In genomic region chr10:39542535-39543257, GRCm38 (mm10) we compare ENCODE assay signal across 8 mouse cellular contexts.
DNase-seq lines count a peak whose midpoint lies in the region; ATAC-seq and TF ChIP-seq lines count a peak whose summit lies in the region.

No protein-coding gene starts in this region.

- peak; percentile 35 for ATAC-seq in limb, embryonic 14.5 days (ENCODE audit: low FRiP score, low read depth)
- ATAC-seq in activated CD4-positive, CD25-positive, alpha-beta regulatory T cell, adult 4 months, result no peak

- 79% methylated on average over 15 of the region's 15 CpGs for WGBS in embryonic facial prominence, embryonic 10.5 days
- WGBS in limb, embryonic 14.5 days, result 54% methylated on average over 15 of the region's 15 CpGs

- H3K27me3 ChIP-seq in embryonic facial prominence, embryonic 10.5 days (replicated peaks; ENCODE audit: low read depth, poor library complexity, severe bottlenecking), result no peaks in the 10 kb centered on the region
- H3K27me3 ChIP-seq in limb, embryonic 14.5 days (ENCODE audit: control insufficient read depth, insufficient read depth, low read length), result no peaks in the 10 kb centered on the region

- no peak overlapping the region for H3K9ac ChIP-seq in limb, embryonic 14.5 days (ENCODE audit: low read depth, low read length, severe bottlenecking)

- TF ChIP-seq POLR2A in limb, embryonic 14.5 days (IDR thresholded peaks at IDR 0.05; ENCODE audit: borderline replicate concordance, extremely low read depth, insufficient read depth, insufficient read length), result no peak

- H3K4me3 ChIP-seq in layer of hippocampus, adult 2 months, result no peak overlapping the region
- H3K4me3 ChIP-seq in embryonic facial prominence, embryonic 10.5 days, result no peak overlapping the region
- no peak overlapping the region for H3K4me3 ChIP-seq in limb, embryonic 14.5 days (replicated peaks; ENCODE audit: low read length)

- H3K27ac ChIP-seq in layer of hippocampus, adult 2 months, result peak overlapping the region; percentile 95
- H3K27ac ChIP-seq in embryonic facial prominence, embryonic 10.5 days (replicated peaks), result peak overlapping the region; percentile 87
- H3K27ac ChIP-seq in limb, embryonic 14.5 days (replicated peaks; ENCODE audit: low read depth, low read length), result peak overlapping the region; percentile 75

- peaks cover 25% of the 10 kb centered on the region for H3K36me3 ChIP-seq in embryonic facial prominence, embryonic 10.5 days (replicated peaks)
- H3K36me3 ChIP-seq in limb, embryonic 14.5 days (ENCODE audit: control insufficient read depth, insufficient read depth, low read length), result 0 out of 2 replicates have a peak, but pooled peaks cover 4% of the 10 kb centered on the region

- no peak overlapping the region for H3K4me2 ChIP-seq in limb, embryonic 14.5 days (replicated peaks; ENCODE audit: low read depth, low read length, severe bottlenecking)

- H3K4me1 ChIP-seq in embryonic facial prominence, embryonic 10.5 days, result peaks cover 71% of the 10 kb centered on the region
- H3K4me1 ChIP-seq in limb, embryonic 14.5 days (ENCODE audit: control insufficient read depth, insufficient read depth, low read length), result peaks cover 46% of the 10 kb centered on the region

- TF ChIP-seq CTCF in layer of hippocampus, adult 2 months (conservative IDR thresholded peaks at IDR 0.05), result no peak

- H3K9me3 ChIP-seq in embryonic facial prominence, embryonic 10.5 days, result no peaks in the 10 kb centered on the region
- H3K9me3 ChIP-seq in limb, embryonic 14.5 days (ENCODE audit: control insufficient read depth, low read length), result no peaks in the 10 kb centered on the region

- no peak for DNase-seq in layer of hippocampus, adult 2 months (ENCODE audit: low spot score in 2 of 2)
- DNase-seq in layer of hippocampus, adult 9-10 months (ENCODE audit: low spot score), result no peak
- DNase-seq in embryonic facial prominence, embryonic 10.5 days (ENCODE audit: low spot score), result no peak
- DNase-seq in gastrocnemius, postnatal 4 days (ENCODE audit: low spot score in 2 of 2), result peak; percentile 46 to 76
- peak; percentile 83 for DNase-seq in limb, embryonic 14.5 days (ENCODE audit: low spot score)
- DNase-seq in adrenal gland, adult 8-10 months, result no peak
- DNase-seq in spleen, postnatal 4 days (ENCODE audit: low spot score in 2 of 2), result no peak

Comparison
In these comparisons a context has a peak if more than half of its experiments do, and no peak if none do; other contexts are left out.
1. DNase-seq: peak in gastrocnemius, postnatal 4 days (2 of 2) and limb, embryonic 14.5 days (single experiment); none in layer of hippocampus, adult 2 months (0 of 2), layer of hippocampus, adult 9-10 months (single experiment), embryonic facial prominence, embryonic 10.5 days (single experiment), adrenal gland, adult 8-10 months (single experiment) and spleen, postnatal 4 days (0 of 2).
2. Peak in every context shown above with its lines, with median percentiles within 50 percentile points of each other: H3K27ac ChIP-seq.